Mouse (Mus musculus): ENCODE measurements at regions not wholly inside any gene's neighbourhood (a gene's known extent, or its start where the extent isn't known, plus 50 kb on each side); places are given as distances from the start of the nearest gene placed in this dataset.

DNA sequence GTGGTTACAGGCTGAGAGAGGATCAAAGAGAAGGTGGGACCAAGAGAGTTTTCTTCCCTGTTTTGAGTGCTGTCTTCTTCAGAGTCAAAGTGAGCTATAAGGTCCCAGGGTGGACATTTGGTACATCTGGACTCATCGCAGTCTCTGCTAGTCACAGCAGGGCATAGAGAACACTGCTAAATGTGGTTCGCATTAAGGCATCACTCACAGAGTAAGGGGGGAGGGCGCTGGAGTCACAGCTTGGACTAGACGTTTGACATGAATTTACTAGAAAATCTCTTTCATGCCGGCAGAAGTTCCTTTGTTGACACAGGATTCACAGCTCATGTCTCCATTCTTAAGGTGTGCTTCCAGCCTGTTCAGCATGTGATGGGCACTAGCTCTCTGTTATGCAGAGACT, 50.4 kb upstream of the Irf2bp2 start:
- Histone ChIP-seq H3K9me3 (replicated peaks) (0 out of 2 replicates have a peak, but pooled peaks cover 3% of the 10 kb centered on the region), H3K4me1 (no peaks in the 10 kb centered on the region), H3K4me2 (no peak overlapping the region), H3K27ac (no peak overlapping the region), H3K27me3 (no peaks in the 10 kb centered on the region), H3K9ac (no peak overlapping the region), H3K36me3 (ENCODE audit: poor library complexity, severe bottlenecking) (no peaks in the 10 kb centered on the region), H3K4me3 (no peak overlapping the region)
- 87% methylated on average over 5 of the region's 5 CpGs for WGBS
- no peak for ATAC-seq
